Mouse (Mus musculus): ENCODE data around the gene D430041D05Rik.

DNA sequence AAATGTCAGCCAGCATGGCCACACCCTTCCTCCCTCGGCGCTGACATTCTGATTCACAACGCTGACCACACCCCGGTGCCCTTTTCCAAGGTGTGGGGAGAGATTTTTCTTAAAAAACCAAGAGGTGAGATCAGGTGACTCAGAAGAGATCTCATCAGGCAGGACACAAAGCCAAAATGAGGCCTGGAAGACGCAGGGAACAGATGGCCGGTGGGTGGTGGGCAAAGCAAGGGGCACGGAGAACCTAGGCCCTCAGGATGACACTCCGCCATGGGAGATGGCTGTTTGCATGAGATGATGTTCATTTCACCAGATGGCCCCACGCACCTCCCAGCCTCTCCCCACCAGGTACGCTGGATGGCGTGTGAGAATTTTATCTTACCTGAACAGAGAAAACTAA lies 21.6 kb downstream of the D430041D05Rik start:
- TF ChIP-seq CTCF (conservative IDR thresholded peaks at IDR 0.05; ENCODE audit: low read length) (no peak), POU5F1 (IDR thresholded peaks at IDR 0.05; ENCODE audit: borderline replicate concordance, low read length) (no peak), NANOG (IDR thresholded peaks at IDR 0.05; ENCODE audit: borderline replicate concordance, low read length) (no peak)
